Mouse (Mus musculus) heart, embryonic 12.5 days (tissue): ENCODE measurements around the gene Epo. TPM values are rescaled to one million over a fixed set of nuclear protein-coding genes. Genes with fewer than 3 reads are reported as not detected.

Source experiments
- ATAC-seq: fragments of 200-750 bp; cut with Nextera tagmentation; 2 replicates; pipeline ENCODE4 v1.8.0; 2017; ENCODE audit warnings: moderate TSS enrichment, moderate library complexity; ENCODE audit not compliant: insufficient number of reproducible peaks, low FRiP score
- H3K27ac ChIP-seq: fragments of 300-500 bp; sonication (generic); 2 replicates; pipeline ENCODE4 v1.5.1; 2016; ENCODE audit warnings: mild to moderate bottlenecking, moderate library complexity; ENCODE audit not compliant: poor library complexity, severe bottlenecking
- H3K27me3 ChIP-seq: fragments of 300-500 bp; sonication (generic); replicated peaks from 2 replicates; pipeline ENCODE4 v1.6.1; 2016; ENCODE audit warnings: mild to moderate bottlenecking, moderate library complexity
- H3K36me3 ChIP-seq: fragments of 300-500 bp; sonication (generic); 2 replicates; pipeline ENCODE4 v1.6.1; 2016; ENCODE audit warnings: mild to moderate bottlenecking, moderate library complexity
- H3K4me1 ChIP-seq: fragments of 300-500 bp; sonication (generic); replicated peaks from 2 replicates; pipeline ENCODE4 v1.6.1; 2016; ENCODE audit warnings: mild to moderate bottlenecking
- H3K4me2 ChIP-seq: fragments of 300-500 bp; sonication (generic); 2 replicates; pipeline ENCODE4 v1.6.1; 2016; ENCODE audit warnings: mild to moderate bottlenecking, moderate library complexity
- H3K4me3 ChIP-seq: fragments of 300-500 bp; sonication (generic); 2 replicates; pipeline ENCODE4 v1.5.1; 2016; ENCODE audit warnings: mild to moderate bottlenecking
- H3K9ac ChIP-seq: fragments of 300-500 bp; sonication (generic); 2 replicates; pipeline ENCODE4 v1.6.1; 2016; ENCODE audit warnings: mild to moderate bottlenecking, moderate library complexity
- H3K9me3 ChIP-seq: fragments of 300-500 bp; sonication (generic); replicated peaks from 2 replicates; pipeline ENCODE4 v1.6.1; 2016; ENCODE audit warnings: mild to moderate bottlenecking, moderate library complexity
- WGBS: fragments of 180-500 bp; shearing (Covaris S2); methylation state at CpG from one replicate; pipeline ENCODE4 v1.1.7; 2016; 5-methylcytosine and 5-hydroxymethylcytosine counted together
- polyA plus RNA-seq: library from polyadenylated mRNA; unstranded; fragments of >200 nt; fragmentation: Nextera tagmentation; extraction: Ambion mirVana; gene quantifications from 2 replicates; pipeline ENCODE4 v1.2.1, GENCODE M21; 2016

Epo gene
- polyA plus RNA-seq, 1 experiment from 2014 or later, result not detected

- Histone ChIP-seq H3K27ac (peak overlapping the region; percentile 90), H3K9me3 (no peaks in the 10 kb centered on the region), H3K27me3 (no peaks in the 10 kb centered on the region), H3K9ac (peak overlapping the region; percentile 68), H3K4me1 (peaks cover 11% of the 10 kb centered on the region; the same call in 1 of the 2 replicates), H3K36me3 (0 out of 2 replicates have a peak, but pooled peaks cover 6% of the 10 kb centered on the region), H3K4me2 (peak overlapping the region; percentile 75), H3K4me3 (peak overlapping the region; percentile 62)
- ATAC-seq, result peak; percentile 90
- WGBS, result under 1% methylated on average over 30 of the region's 30 CpGs
Measured at GRCm38 (mm10) chr5:137502667-137503110, 30.4 kb downstream of the Epo start.

DNA sequence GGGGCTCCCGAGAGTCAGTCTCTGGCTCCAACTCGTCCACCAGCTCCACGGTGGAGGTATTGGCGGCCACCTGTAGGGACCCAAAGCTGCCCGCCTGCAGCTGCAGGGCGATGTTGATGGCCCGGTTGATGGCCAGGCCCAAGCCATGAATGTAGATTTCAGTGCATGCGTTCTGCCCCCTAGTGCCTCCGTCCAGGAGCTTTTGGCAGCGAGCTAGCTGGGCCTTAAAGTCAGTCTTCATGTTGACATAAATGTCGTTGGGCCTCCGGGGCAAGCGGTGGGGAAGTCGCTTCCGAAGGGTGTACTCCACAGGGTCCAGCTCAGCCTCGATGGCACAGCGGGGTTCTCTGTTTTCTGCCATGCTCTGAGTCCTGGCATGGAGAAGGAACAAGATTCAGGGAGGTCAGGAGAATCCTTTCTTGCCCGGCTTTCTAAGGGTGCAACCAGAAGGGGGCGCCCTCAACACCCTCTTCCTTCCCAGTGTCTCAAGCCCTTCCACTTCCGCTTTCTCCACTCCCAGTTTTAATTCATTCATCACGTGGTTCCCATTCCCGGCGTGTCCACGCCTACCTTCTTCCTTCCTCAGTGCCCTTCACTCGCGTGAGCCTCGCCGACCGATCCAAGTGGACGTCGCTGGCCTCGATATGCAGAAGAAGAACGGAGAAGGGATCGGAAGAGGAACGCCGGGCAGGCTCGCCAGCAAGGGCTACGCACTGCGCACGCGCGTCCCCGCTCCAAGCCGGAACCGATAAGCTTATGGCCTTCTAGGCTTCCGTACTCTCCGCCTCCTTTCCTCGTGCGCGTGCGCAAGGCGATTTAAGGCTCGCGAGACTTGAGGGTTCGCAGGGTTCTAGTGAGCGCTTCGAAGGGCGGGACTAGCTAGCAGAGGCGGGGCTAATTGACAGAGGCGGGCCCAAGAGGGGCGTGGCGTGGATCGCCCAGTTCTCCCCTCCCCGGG lies 31.1 kb downstream of the Epo start, which contains the start of gene Pop7:
Gene Pop7 (minus strand): TSS at position 810 of the 958 bp plus-strand sequence.
- peak within 1 kb of the TSS; percentile 95 for H3K27ac ChIP-seq
- ATAC-seq, result peak; percentile 98

GRCm38 (mm10) chr5:137500186-137500585 lies 32.9 kb downstream of the Epo start:
- 0 out of 2 replicates have a peak, but pooled peaks cover 6% of the 10 kb centered on the region for H3K36me3 ChIP-seq
- no peaks in the 10 kb centered on the region for H3K9me3 ChIP-seq
- H3K9ac ChIP-seq, result no peak overlapping the region
- WGBS, result 89% methylated on average over 7 of the region's 7 CpGs
- H3K27me3 ChIP-seq, result no peaks in the 10 kb centered on the region
- H3K27ac ChIP-seq, result no peak overlapping the region
- H3K4me3 ChIP-seq, result no peak overlapping the region
- no peak overlapping the region for H3K4me2 ChIP-seq
- no peak for ATAC-seq
- peaks cover 11% of the 10 kb centered on the region; the same call in 1 of the 2 replicates for H3K4me1 ChIP-seq

More for the DNA sequence above, 31.1 kb downstream of the Epo start, which contains the start of gene Pop7:
- Histone ChIP-seq H3K27me3 (no peaks in the 10 kb centered on the region), H3K4me1 (peaks cover 11% of the 10 kb centered on the region; the same call in 1 of the 2 replicates), H3K36me3 (0 out of 2 replicates have a peak, but pooled peaks cover 6% of the 10 kb centered on the region), H3K4me3 (peak within 1 kb of the TSS; percentile 62), H3K9me3 (no peaks in the 10 kb centered on the region), H3K4me2 (peak within 1 kb of the TSS; percentile 75), H3K9ac (peak within 1 kb of the TSS; percentile 75)
- WGBS, result 2% methylated on average over 64 of the region's 64 CpGs

DNA sequence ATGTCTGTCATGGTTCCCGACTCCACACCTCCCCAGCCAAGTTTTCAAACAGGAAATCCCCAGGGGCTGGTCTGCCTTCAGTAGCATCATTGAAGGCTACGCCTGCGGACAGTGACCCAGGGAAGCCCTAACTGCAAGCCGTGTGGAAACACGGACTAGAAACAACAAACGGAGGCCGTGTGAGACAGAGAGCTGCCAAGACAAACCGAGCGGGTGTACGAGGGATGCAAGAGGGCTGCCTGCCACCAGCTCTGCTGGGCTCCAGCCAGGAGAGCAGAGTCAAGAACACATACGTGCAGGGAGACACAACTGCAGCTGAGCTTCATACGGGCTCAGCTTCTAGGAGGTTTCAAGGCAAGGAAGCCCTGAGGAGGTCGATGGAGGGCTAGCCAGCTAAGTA lies 39.2 kb downstream of the Epo start:
- peak; percentile 63 for ATAC-seq

DNA sequence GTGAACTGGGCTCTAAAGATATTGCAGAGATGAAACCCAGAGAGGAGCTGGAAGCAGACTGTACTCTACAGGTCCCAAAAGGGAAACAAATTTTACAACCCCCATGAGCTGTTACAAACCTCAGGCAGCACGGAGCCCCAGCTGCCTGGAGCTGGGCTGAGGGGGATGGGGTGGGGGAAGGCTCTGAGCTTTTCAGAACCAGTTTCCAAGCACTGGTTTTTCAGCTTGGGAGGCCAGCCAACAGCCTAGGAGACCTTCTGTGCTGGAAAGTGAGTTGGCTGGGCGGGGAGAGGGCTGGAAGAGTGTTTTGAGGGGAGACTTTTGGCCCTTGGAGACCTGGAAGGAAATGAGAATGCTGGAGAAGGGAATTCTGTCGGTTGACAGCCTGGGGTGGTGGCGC lies 41.5 kb downstream of the Epo start:
- no peaks in the 10 kb centered on the region for H3K4me1 ChIP-seq
- peaks cover 11% of the 10 kb centered on the region for H3K27me3 ChIP-seq
- 56% methylated on average over 4 of the region's 4 CpGs for WGBS
- no peak overlapping the region for H3K4me2 ChIP-seq
- no peak overlapping the region for H3K4me3 ChIP-seq
- H3K9ac ChIP-seq, result no peak overlapping the region
- no peak overlapping the region for H3K27ac ChIP-seq
- no peak for ATAC-seq
- no peaks in the 10 kb centered on the region for H3K36me3 ChIP-seq
- no peaks in the 10 kb centered on the region; the same call in 1 of the 2 replicates for H3K9me3 ChIP-seq

More for the DNA sequence above, 39.2 kb downstream of the Epo start:
- Histone ChIP-seq H3K4me2 (no peak overlapping the region), H3K36me3 (no peaks in the 10 kb centered on the region), H3K4me3 (no peak overlapping the region), H3K9ac (no peak overlapping the region), H3K9me3 (no peaks in the 10 kb centered on the region), H3K27me3 (no peaks in the 10 kb centered on the region), H3K4me1 (no peaks in the 10 kb centered on the region), H3K27ac (no peak overlapping the region)
- 62% methylated on average over 13 of the region's 13 CpGs for WGBS

DNA sequence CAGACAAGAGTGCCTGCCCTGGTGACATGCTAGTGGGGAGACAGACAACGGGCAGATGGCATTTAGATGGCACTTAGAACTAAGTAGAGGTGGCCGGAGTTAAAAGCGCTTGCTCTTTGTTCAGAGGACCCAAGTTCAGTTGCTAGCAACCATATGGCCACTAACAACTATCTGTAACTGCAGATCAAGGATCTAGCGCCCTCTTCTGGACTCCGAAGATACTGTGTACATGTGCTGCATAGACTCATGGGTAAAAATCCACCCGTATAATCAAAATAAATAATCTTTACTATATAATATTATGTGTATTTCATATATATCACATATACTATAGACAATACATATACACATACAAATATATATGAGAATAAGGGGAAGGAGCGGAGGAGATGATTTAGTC lies 45.4 kb downstream of the Epo start:
- Histone ChIP-seq H3K9me3 (no peaks in the 10 kb centered on the region; the same call in 1 of the 2 replicates), H3K36me3 (no peaks in the 10 kb centered on the region), H3K4me3 (no peak overlapping the region), H3K9ac (no peak overlapping the region), H3K27ac (no peak overlapping the region), H3K4me2 (no peak overlapping the region), H3K4me1 (peaks cover 11% of the 10 kb centered on the region), H3K27me3 (peaks cover 49% of the 10 kb centered on the region)
- ATAC-seq, result no peak
- WGBS, result 82% methylated on average over 7 of the region's 7 CpGs

DNA sequence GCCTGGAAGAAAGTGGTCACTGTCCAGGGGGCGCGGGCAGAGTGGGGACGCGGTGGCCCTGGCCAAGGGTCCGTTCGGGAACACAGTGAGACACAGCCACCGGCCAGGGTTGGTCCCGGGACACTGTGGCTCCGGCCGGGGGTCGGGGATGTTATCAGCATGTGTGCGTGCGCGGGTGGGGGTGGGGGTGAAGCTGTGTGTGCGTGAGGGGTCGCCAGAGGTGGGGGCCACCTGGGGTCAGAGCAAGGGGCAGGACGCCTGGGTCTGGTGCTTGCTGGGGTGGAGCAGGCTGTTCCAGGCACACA lies 47.2 kb downstream of the Epo start:
- Histone ChIP-seq H3K27me3 (peaks cover 49% of the 10 kb centered on the region), H3K4me3 (peak overlapping the region; percentile 27), H3K9ac (peak overlapping the region; percentile 17), H3K9me3 (no peaks in the 10 kb centered on the region; the same call in 1 of the 2 replicates), H3K27ac (no peak overlapping the region), H3K4me1 (peaks cover 15% of the 10 kb centered on the region), H3K36me3 (no peaks in the 10 kb centered on the region), H3K4me2 (peak overlapping the region; percentile 61)
- 3% methylated on average over 17 of the region's 17 CpGs for WGBS
- ATAC-seq, result no peak

- peak overlapping the region; percentile 17 for H3K9ac ChIP-seq
- ATAC-seq, result no peak
- no peaks in the 10 kb centered on the region; the same call in 1 of the 2 replicates for H3K9me3 ChIP-seq
- H3K27ac ChIP-seq, result no peak overlapping the region
- H3K36me3 ChIP-seq, result no peaks in the 10 kb centered on the region
- peaks cover 49% of the 10 kb centered on the region for H3K27me3 ChIP-seq
- peaks cover 15% of the 10 kb centered on the region for H3K4me1 ChIP-seq
- WGBS, result 10% methylated on average over 30 of the region's 30 CpGs
- H3K4me2 ChIP-seq, result peak overlapping the region; percentile 61
- H3K4me3 ChIP-seq, result peak overlapping the region; percentile 27
Measured at GRCm38 (mm10) chr5:137485071-137485850, 47.8 kb downstream of the Epo start.

DNA sequence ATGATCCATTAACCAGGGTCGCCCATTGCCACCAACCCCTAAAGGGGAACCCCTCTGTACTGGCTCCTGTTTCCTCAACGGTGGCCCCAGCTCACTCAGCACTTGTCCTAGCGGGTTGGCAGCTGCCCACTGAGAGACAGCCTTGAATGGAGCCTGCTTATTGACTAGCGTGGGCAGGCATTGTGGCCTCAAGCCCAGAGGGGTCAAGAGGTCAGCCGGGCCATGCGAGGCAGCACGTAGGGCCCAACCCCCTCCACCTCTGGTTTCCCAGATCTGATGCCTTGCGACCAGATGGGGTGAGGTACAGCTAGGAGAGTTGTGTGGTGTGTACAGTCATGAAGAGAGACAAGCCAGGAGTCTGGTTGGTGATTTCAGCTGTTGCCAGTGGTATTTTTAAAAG lies 51.1 kb downstream of the Epo start:
- Histone ChIP-seq H3K9me3 (no peaks in the 10 kb centered on the region), H3K27me3 (peaks cover 42% of the 10 kb centered on the region), H3K4me3 (no peak overlapping the region), H3K4me1 (peaks cover 15% of the 10 kb centered on the region), H3K36me3 (no peaks in the 10 kb centered on the region), H3K4me2 (no peak overlapping the region), H3K9ac (no peak overlapping the region), H3K27ac (no peak overlapping the region)
- ATAC-seq, result no peak; the same call in 1 of the 2 replicates
- 49% methylated on average over 8 of the region's 8 CpGs for WGBS

DNA sequence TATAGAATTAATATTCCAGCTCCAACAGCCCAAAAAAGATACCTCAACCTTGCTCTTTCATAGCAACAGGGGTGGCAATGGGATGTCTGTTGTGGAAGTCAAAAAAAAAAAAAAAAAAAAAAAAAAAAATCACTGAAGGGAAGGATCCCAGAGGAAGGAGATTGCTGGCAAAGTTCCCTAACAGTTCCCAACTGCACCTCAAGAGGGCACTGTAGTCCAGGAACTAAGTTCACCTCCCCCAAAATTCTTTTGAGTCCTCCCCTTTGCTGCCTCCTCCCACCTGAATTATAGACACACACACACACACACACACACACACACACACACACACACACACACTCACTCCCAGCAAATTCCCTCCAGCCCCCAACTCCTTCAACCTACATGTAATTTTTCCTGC lies 51.9 kb downstream of the Epo start:
- peaks cover 15% of the 10 kb centered on the region for H3K4me1 ChIP-seq
- H3K9me3 ChIP-seq, result no peaks in the 10 kb centered on the region
- no peak overlapping the region for H3K4me2 ChIP-seq
- H3K9ac ChIP-seq, result no peak overlapping the region
- peaks cover 34% of the 10 kb centered on the region for H3K27me3 ChIP-seq
- H3K36me3 ChIP-seq, result no peaks in the 10 kb centered on the region
- no peak for ATAC-seq
- H3K27ac ChIP-seq, result no peak overlapping the region
- H3K4me3 ChIP-seq, result no peak overlapping the region

DNA sequence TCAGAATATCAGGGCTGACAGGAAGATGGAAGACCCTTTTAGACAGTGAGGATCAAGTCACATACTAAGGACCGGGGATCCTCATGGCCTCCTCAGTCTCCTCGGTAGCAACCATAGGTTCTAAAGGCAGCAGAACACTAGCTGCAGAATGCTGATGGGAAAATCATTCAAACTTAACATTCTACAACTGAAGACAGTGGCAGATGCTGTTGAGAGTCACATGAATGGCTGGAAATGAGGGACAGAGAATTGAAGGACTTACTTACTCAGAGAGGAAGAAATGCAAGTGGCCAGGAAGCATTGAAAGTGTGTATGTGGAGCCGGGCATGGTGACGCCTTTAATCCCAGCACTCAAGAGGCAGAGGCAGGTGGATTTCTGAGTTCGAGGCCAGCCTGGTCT lies 56.1 kb downstream of the Epo start, which contains the start of gene Zan:
Gene Zan (minus strand): TSS at position 101 of the 400 bp plus-strand sequence.
- Histone ChIP-seq H3K27ac (no peak within 1 kb of the TSS), H3K4me1 (0 out of 2 replicates have a peak, but pooled peaks cover 3% of the 10 kb centered on the region)

More for the DNA sequence above, 56.1 kb downstream of the Epo start, which contains the start of gene Zan:
- 79% methylated on average over 5 of the region's 5 CpGs for WGBS
- no peak within 1 kb of the TSS for H3K9ac ChIP-seq
- no peak within 1 kb of the TSS for H3K4me2 ChIP-seq
- ATAC-seq, result no peak
- H3K36me3 ChIP-seq, result no peaks in the 10 kb centered on the region
- no peaks in the 10 kb centered on the region for H3K9me3 ChIP-seq
- no peak within 1 kb of the TSS for H3K4me3 ChIP-seq
- H3K27me3 ChIP-seq, result no peaks in the 10 kb centered on the region
